Mouse (Mus musculus): ENCODE measurements at regions not wholly inside any gene's neighbourhood (a gene's known extent, or its start where the extent isn't known, plus 50 kb on each side); places are given as distances from the start of the nearest gene placed in this dataset.

- TF ChIP-seq IRF4 (IDR thresholded peaks at IDR 0.05; ENCODE audit: low read depth, low read length), result peak; percentile 28; the same call in 1 of the 2 replicates
- no peak for TF ChIP-seq EP300 (IDR thresholded peaks at IDR 0.05; ENCODE audit: low read length)
- no peak for TF ChIP-seq USF2 (conservative IDR thresholded peaks at IDR 0.05; ENCODE audit: low read depth, low read length)
- no peaks in the 10 kb centered on the region for H3K36me3 ChIP-seq (replicated peaks in 1 of 2; ENCODE audit: control insufficient read depth in 1 of 2, insufficient read depth in 1 of 2, low read length in 1 of 2)
- no peak overlapping the region; the same call in 1 of the 2 replicates for H3K9ac ChIP-seq (ENCODE audit: insufficient read depth, low read depth)
- in situ Hi-C loops (cut with MboI; ENCODE audit: low pct_ligation_motif_present, low pct_unique_long_range_greater_than_20kb, low sequenced_read_pairs), result loop anchor here (25.0 kb wide), 1 partner anchor 706 kb away; no protein-coding TSS in a partner anchor
- DNase-seq (ENCODE audit: extremely low read depth), result no peak
- no peak overlapping the region for H3K27ac ChIP-seq (ENCODE audit: insufficient read depth, low read depth)
- H3K27me3 ChIP-seq (replicated peaks), result no peaks in the 10 kb centered on the region
- no peak overlapping the region for H3K4me3 ChIP-seq (replicated peaks in 1 of 3; ENCODE audit: low read depth in 2 of 3, low read length in 2 of 3, poor library complexity in 1 of 3)
- no peaks in the 10 kb centered on the region for H3K79me2 ChIP-seq (replicated peaks; ENCODE audit: control insufficient read depth, extremely low read depth, insufficient read depth, poor library complexity, severe bottlenecking)
- dilution Hi-C loops (cut with MboI; ENCODE audit: extremely low pct_ligation_motif_present, extremely low pct_unique_long_range_greater_than_20kb, low sequenced_read_pairs), result no loop called here
- H3K4me2 ChIP-seq (ENCODE audit: insufficient read depth, low read depth, poor library complexity, severe bottlenecking), result peak overlapping the region; percentile 95
- H3K4me1 ChIP-seq (ENCODE audit: control insufficient read depth in 1 of 2, insufficient read depth in 2 of 2), result peaks cover 4% of the 10 kb centered on the region in 2 experiments; a peak in 3 of 4 replicates
- no peaks in the 10 kb centered on the region for H3K9me3 ChIP-seq (replicated peaks; ENCODE audit: low read length)
These were observed 142.7 kb upstream of the Car8 start for GRCm38 (mm10) chr4:8381408-8382124.

- Histone ChIP-seq H3K9ac (ENCODE audit: insufficient read depth, low read depth) (peak overlapping the region; percentile 35; the same call in 1 of the 2 replicates), H3K79me2 (replicated peaks; ENCODE audit: control insufficient read depth, extremely low read depth, insufficient read depth, poor library complexity, severe bottlenecking) (no peaks in the 10 kb centered on the region)
- dilution Hi-C loops (cut with MboI; ENCODE audit: extremely low pct_ligation_motif_present, extremely low pct_unique_long_range_greater_than_20kb, low sequenced_read_pairs), result no loop called here
- no peak for TF ChIP-seq USF2 (conservative IDR thresholded peaks at IDR 0.05; ENCODE audit: low read depth, low read length)
- no peak for TF ChIP-seq MYC (IDR thresholded peaks at IDR 0.05; ENCODE audit: low read depth, low read length)
- no peak for TF ChIP-seq MAX (IDR thresholded peaks at IDR 0.05; ENCODE audit: low read length)
- no peak for TF ChIP-seq ZNF384 (IDR thresholded peaks at IDR 0.05; ENCODE audit: low read depth, low read length)
- no peak for TF ChIP-seq USF1 (IDR thresholded peaks at IDR 0.05; ENCODE audit: low read depth, low read length)
- TF ChIP-seq ZKSCAN1 (IDR thresholded peaks at IDR 0.05; ENCODE audit: borderline replicate concordance, low read depth, low read length), result no peak
- peak; percentile 50; the same call in 1 of the 2 replicates for TF ChIP-seq ZC3H11A (IDR thresholded peaks at IDR 0.05; ENCODE audit: low read depth, low read length)
- 0 out of 2 replicates have a peak, but pooled peaks have one; percentile 15 for TF ChIP-seq E2F4 (IDR thresholded peaks at IDR 0.05; ENCODE audit: insufficient replicate concordance, low read depth, low read length)
- no peak for TF ChIP-seq CHD2 (IDR thresholded peaks at IDR 0.05; ENCODE audit: low read length)
- no peak for TF ChIP-seq JUN (IDR thresholded peaks at IDR 0.05; ENCODE audit: insufficient read depth, low read depth, low read length)
- TF ChIP-seq UBTF (IDR thresholded peaks at IDR 0.05; ENCODE audit: low read depth, low read length), result no peak
- TF ChIP-seq MEF2A (IDR thresholded peaks at IDR 0.05; ENCODE audit: borderline replicate concordance, low read depth, low read length), result no peak
- TF ChIP-seq HCFC1 (IDR thresholded peaks at IDR 0.05; ENCODE audit: low read depth, low read length), result no peak
- TF ChIP-seq IRF4 (IDR thresholded peaks at IDR 0.05; ENCODE audit: low read depth, low read length), result no peak
- no peak for TF ChIP-seq TCF12 (IDR thresholded peaks at IDR 0.05; ENCODE audit: low read depth, low read length)
- TF ChIP-seq MXI1 (IDR thresholded peaks at IDR 0.05; ENCODE audit: low read depth, low read length), result no peak
- no peak for TF ChIP-seq ELF1 (IDR thresholded peaks at IDR 0.05; ENCODE audit: low read depth, low read length)
- TF ChIP-seq CHD1 (IDR thresholded peaks at IDR 0.05; ENCODE audit: low read depth, low read length), result no peak
- no peak for TF ChIP-seq MAFK (IDR thresholded peaks at IDR 0.05; ENCODE audit: insufficient replicate concordance, low read length)
- no peak for TF ChIP-seq NELFE (IDR thresholded peaks at IDR 0.05; ENCODE audit: low read depth, low read length)
- peak; percentile 35 to 90; a peak in 3 of 4 replicates for TF ChIP-seq CTCF (conservative IDR thresholded peaks at IDR 0.05 in 1 of 2, IDR thresholded peaks at IDR 0.05 in 1 of 2; ENCODE audit: low read depth in 2 of 2, low read length in 2 of 2)
- no peak for TF ChIP-seq POLR2A (IDR thresholded peaks at IDR 0.05; ENCODE audit: low read depth, low read length)
- TF ChIP-seq MAZ (IDR thresholded peaks at IDR 0.05; ENCODE audit: low read depth, low read length), result no peak
- no peak for TF ChIP-seq KAT2A (IDR thresholded peaks at IDR 0.05; ENCODE audit: insufficient replicate concordance, low read length)
- no peak for TF ChIP-seq ZMIZ1 (IDR thresholded peaks at IDR 0.05; ENCODE audit: low read depth, low read length)
- no peak for TF ChIP-seq TBP (conservative IDR thresholded peaks at IDR 0.05; ENCODE audit: low read depth, low read length)
- no peak for TF ChIP-seq NRF1 (IDR thresholded peaks at IDR 0.05; ENCODE audit: low read depth, low read length)
- TF ChIP-seq BHLHE40 (IDR thresholded peaks at IDR 0.05; ENCODE audit: low read depth, low read length), result no peak
- no peak for TF ChIP-seq PAX5 (IDR thresholded peaks at IDR 0.05; ENCODE audit: low read length)
- no peak for TF ChIP-seq EP300 (IDR thresholded peaks at IDR 0.05; ENCODE audit: low read length)
- TF ChIP-seq POLR2AphosphoS2 (IDR thresholded peaks at IDR 0.05; ENCODE audit: low read depth, low read length), result no peak
These were observed 142.0 kb upstream of the Car8 start for GRCm38 (mm10) chr4:8380711-8381338.

More at GRCm38 (mm10) chr4:8380711-8381338, 142.0 kb upstream of the Car8 start:
- H3K36me3 ChIP-seq (replicated peaks in 1 of 2; ENCODE audit: control insufficient read depth in 1 of 2, insufficient read depth in 1 of 2, low read length in 1 of 2), result no peaks in the 10 kb centered on the region
- in situ Hi-C loops (cut with MboI; ENCODE audit: low pct_ligation_motif_present, low pct_unique_long_range_greater_than_20kb, low sequenced_read_pairs), result loop anchor here (25.0 kb wide), 1 partner anchor 706 kb away; no protein-coding TSS in a partner anchor
- H3K4me3 ChIP-seq (replicated peaks in 1 of 3; ENCODE audit: low read depth in 2 of 3, low read length in 2 of 3, poor library complexity in 1 of 3), result no peak overlapping the region
- peaks cover 4% of the 10 kb centered on the region in 2 experiments; a peak in 3 of 4 replicates for H3K4me1 ChIP-seq (ENCODE audit: control insufficient read depth in 1 of 2, insufficient read depth in 2 of 2)
- peak overlapping the region; percentile 95 for H3K4me2 ChIP-seq (ENCODE audit: insufficient read depth, low read depth, poor library complexity, severe bottlenecking)
- H3K27ac ChIP-seq (ENCODE audit: insufficient read depth, low read depth), result no peak overlapping the region
- no peaks in the 10 kb centered on the region for H3K9me3 ChIP-seq (replicated peaks; ENCODE audit: low read length)
- H3K27me3 ChIP-seq (replicated peaks), result no peaks in the 10 kb centered on the region
- DNase-seq (ENCODE audit: extremely low read depth), result peak; percentile 68
